Mouse (Mus musculus): ENCODE data around the gene Slc9a9. TPM values are rescaled to one million over a fixed set of nuclear protein-coding genes. Genes with fewer than 3 reads are reported as not detected.

Slc9a9 gene
- polyA plus RNA-seq, 2 experiments = 3.7 to 5.1 TPM

GRCm38 (mm10) chr9:95153966-95154365 lies 484.3 kb downstream of the Slc9a9 start:
- Histone ChIP-seq H3K4me2 (replicated peaks; ENCODE audit: low read depth, low read length, severe bottlenecking) (no peak overlapping the region), H3K27me3 (ENCODE audit: control insufficient read depth, insufficient read depth, low read length) (no peaks in the 10 kb centered on the region), H3K9me3 (ENCODE audit: control insufficient read depth, low read length) (no peaks in the 10 kb centered on the region), H3K4me3 (replicated peaks; ENCODE audit: low read length) (no peak overlapping the region), H3K4me1 (ENCODE audit: control insufficient read depth, insufficient read depth, low read length) (peaks cover 5% of the 10 kb centered on the region; the same call in 1 of the 2 replicates), H3K27ac (replicated peaks; ENCODE audit: low read depth, low read length) (no peak overlapping the region), H3K9ac (ENCODE audit: low read depth, low read length, severe bottlenecking) (no peak overlapping the region), H3K36me3 (ENCODE audit: control insufficient read depth, insufficient read depth, low read length) (no peaks in the 10 kb centered on the region)
- DNase-seq (ENCODE audit: low spot score) = no peak
- 68% methylated on average over 6 of the region's 6 CpGs for WGBS
- no peak for TF ChIP-seq POLR2A (IDR thresholded peaks at IDR 0.05; ENCODE audit: borderline replicate concordance, extremely low read depth, insufficient read depth, insufficient read length)
- no peak for ATAC-seq (ENCODE audit: low FRiP score, low read depth)

GRCm38 (mm10) chr9:95157948-95158347 lies 488.2 kb downstream of the Slc9a9 start:
- Histone ChIP-seq H3K9me3 (ENCODE audit: control insufficient read depth, low read length) (no peaks in the 10 kb centered on the region), H3K4me3 (replicated peaks; ENCODE audit: low read length) (no peak overlapping the region), H3K9ac (ENCODE audit: low read depth, low read length, severe bottlenecking) (no peak overlapping the region), H3K4me2 (replicated peaks; ENCODE audit: low read depth, low read length, severe bottlenecking) (no peak overlapping the region), H3K36me3 (ENCODE audit: control insufficient read depth, insufficient read depth, low read length) (no peaks in the 10 kb centered on the region), H3K4me1 (ENCODE audit: control insufficient read depth, insufficient read depth, low read length) (peaks cover 5% of the 10 kb centered on the region; the same call in 1 of the 2 replicates), H3K27ac (replicated peaks; ENCODE audit: low read depth, low read length) (no peak overlapping the region), H3K27me3 (ENCODE audit: control insufficient read depth, insufficient read depth, low read length) (no peaks in the 10 kb centered on the region)
- ATAC-seq (ENCODE audit: low FRiP score, low read depth) (no peak), DNase-seq (ENCODE audit: low spot score) (no peak)
- WGBS = 48% methylated on average over 4 of the region's 4 CpGs
- no peak for TF ChIP-seq POLR2A (IDR thresholded peaks at IDR 0.05; ENCODE audit: borderline replicate concordance, extremely low read depth, insufficient read depth, insufficient read length)

- Histone ChIP-seq H3K4me1 (ENCODE audit: control insufficient read depth, insufficient read depth, low read length) (peaks cover 5% of the 10 kb centered on the region; the same call in 1 of the 2 replicates), H3K4me3 (replicated peaks; ENCODE audit: low read length) (no peak overlapping the region), H3K36me3 (ENCODE audit: control insufficient read depth, insufficient read depth, low read length) (no peaks in the 10 kb centered on the region), H3K27me3 (ENCODE audit: control insufficient read depth, insufficient read depth, low read length) (no peaks in the 10 kb centered on the region), H3K9ac (ENCODE audit: low read depth, low read length, severe bottlenecking) (no peak overlapping the region), H3K27ac (replicated peaks; ENCODE audit: low read depth, low read length) (no peak overlapping the region), H3K4me2 (replicated peaks; ENCODE audit: low read depth, low read length, severe bottlenecking) (no peak overlapping the region), H3K9me3 (ENCODE audit: control insufficient read depth, low read length) (no peaks in the 10 kb centered on the region)
- DNase-seq (ENCODE audit: low spot score) (no peak), ATAC-seq (ENCODE audit: low FRiP score, low read depth) (no peak)
- 94% methylated on average over 8 of the region's 8 CpGs for WGBS
- no peak for TF ChIP-seq POLR2A (IDR thresholded peaks at IDR 0.05; ENCODE audit: borderline replicate concordance, extremely low read depth, insufficient read depth, insufficient read length)
Measured at GRCm38 (mm10) chr9:95158916-95159315, 489.2 kb downstream of the Slc9a9 start.

GRCm38 (mm10) chr9:95160575-95161300 lies 491.0 kb downstream of the Slc9a9 start:
- WGBS = 94% methylated on average over 7 of the region's 7 CpGs
- H3K4me2 ChIP-seq (replicated peaks; ENCODE audit: low read depth, low read length, severe bottlenecking) = no peak overlapping the region
- no peak for TF ChIP-seq POLR2A (IDR thresholded peaks at IDR 0.05; ENCODE audit: borderline replicate concordance, extremely low read depth, insufficient read depth, insufficient read length)
- DNase-seq (ENCODE audit: low spot score) = no peak
- H3K36me3 ChIP-seq (ENCODE audit: control insufficient read depth, insufficient read depth, low read length) = no peaks in the 10 kb centered on the region
- no peaks in the 10 kb centered on the region for H3K9me3 ChIP-seq (ENCODE audit: control insufficient read depth, low read length)
- H3K4me1 ChIP-seq (ENCODE audit: control insufficient read depth, insufficient read depth, low read length) = no peaks in the 10 kb centered on the region
- ATAC-seq (ENCODE audit: low FRiP score, low read depth) = no peak
- no peak overlapping the region for H3K27ac ChIP-seq (replicated peaks; ENCODE audit: low read depth, low read length)
- no peak overlapping the region for H3K4me3 ChIP-seq (replicated peaks; ENCODE audit: low read length)
- no peak overlapping the region for H3K9ac ChIP-seq (ENCODE audit: low read depth, low read length, severe bottlenecking)
- H3K27me3 ChIP-seq (ENCODE audit: control insufficient read depth, insufficient read depth, low read length) = no peaks in the 10 kb centered on the region

- Histone ChIP-seq H3K9ac (ENCODE audit: low read depth, low read length, severe bottlenecking) (no peak overlapping the region), H3K4me2 (replicated peaks; ENCODE audit: low read depth, low read length, severe bottlenecking) (no peak overlapping the region), H3K9me3 (ENCODE audit: control insufficient read depth, low read length) (no peaks in the 10 kb centered on the region), H3K27me3 (ENCODE audit: control insufficient read depth, insufficient read depth, low read length) (no peaks in the 10 kb centered on the region), H3K4me3 (replicated peaks; ENCODE audit: low read length) (no peak overlapping the region), H3K27ac (replicated peaks; ENCODE audit: low read depth, low read length) (no peak overlapping the region), H3K4me1 (ENCODE audit: control insufficient read depth, insufficient read depth, low read length) (no peaks in the 10 kb centered on the region), H3K36me3 (ENCODE audit: control insufficient read depth, insufficient read depth, low read length) (no peaks in the 10 kb centered on the region)
- no peak for ATAC-seq (ENCODE audit: low FRiP score, low read depth)
- no peak for DNase-seq (ENCODE audit: low spot score)
- 28% methylated on average over 2 of the region's 2 CpGs for WGBS
- TF ChIP-seq POLR2A (IDR thresholded peaks at IDR 0.05; ENCODE audit: borderline replicate concordance, extremely low read depth, insufficient read depth, insufficient read length) = no peak
Measured at GRCm38 (mm10) chr9:95161699-95162098, 492.0 kb downstream of the Slc9a9 start.
